Comparison of ENCODE assay signal across 11 mouse cellular contexts in the genomic region with DNA sequence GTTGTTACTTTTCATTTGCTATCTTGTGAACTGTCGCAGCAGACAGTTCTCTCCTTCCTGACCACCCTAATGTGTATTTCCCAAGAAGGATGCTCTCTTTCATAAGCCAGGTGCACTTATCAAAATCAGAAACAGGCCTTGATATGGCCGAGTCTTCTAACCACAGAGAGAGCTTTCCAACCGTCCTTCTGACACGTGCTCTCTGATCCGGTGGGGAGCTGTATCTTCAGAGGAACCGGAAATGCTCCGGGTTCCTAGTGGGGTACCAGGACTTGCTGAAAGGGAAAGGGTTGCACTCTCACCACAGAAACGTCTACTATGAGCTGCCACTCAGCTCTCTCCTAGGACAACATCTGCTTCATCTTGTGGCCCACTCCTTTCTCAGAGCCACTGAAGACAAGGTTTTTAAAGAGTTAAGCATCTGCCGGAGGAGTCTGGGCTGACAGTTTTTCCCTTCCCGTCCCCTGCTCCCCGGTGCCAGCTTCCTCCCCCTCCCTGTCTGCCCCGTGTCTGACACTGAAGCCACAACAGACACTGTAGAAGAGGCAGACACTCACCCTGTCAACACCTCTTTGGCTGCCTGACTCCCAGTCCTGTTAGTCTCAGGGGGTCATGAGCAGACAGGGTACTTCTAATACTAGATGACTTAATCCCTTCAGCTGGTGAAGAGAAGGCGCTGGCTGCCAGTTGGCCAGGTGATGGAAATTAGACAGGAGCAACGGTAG.
DNase-seq lines count a peak whose midpoint lies in the region; ATAC-seq and TF ChIP-seq lines count a peak whose summit lies in the region.
"Had no signal": no experiment of that assay in that cellular context is flagged by ENCODE, and none has a peak within 500 bp of the region (broad histone marks: within the 10 kb centered on the region; RNA-seq: fewer than 3 reads in every experiment).

No protein-coding gene starts in this region.

- H3K27me3 ChIP-seq in kidney, postnatal 0 days (ENCODE audit: insufficient read depth, low read length): no peaks in the 10 kb centered on the region
- H3K27me3 ChIP-seq in limb, embryonic 15.5 days: no peaks in the 10 kb centered on the region
- H3K27me3 ChIP-seq: neural tube, embryonic 15.5 days had no signal

- 35% methylated on average over 14 of the region's 14 CpGs for WGBS in kidney, postnatal 0 days
- WGBS in limb, embryonic 15.5 days: 32% methylated on average over 14 of the region's 14 CpGs

- no peak overlapping the region for H3K9ac ChIP-seq in kidney, postnatal 0 days (ENCODE audit: low read depth, low read length)
- no peak overlapping the region for H3K9ac ChIP-seq in limb, embryonic 15.5 days
- H3K9ac ChIP-seq: neural tube, embryonic 15.5 days had no signal

- no peaks in the 10 kb centered on the region for H3K36me3 ChIP-seq in kidney, postnatal 0 days (ENCODE audit: insufficient read depth, low read length)
- H3K36me3 ChIP-seq in limb, embryonic 15.5 days: no peaks in the 10 kb centered on the region
- H3K36me3 ChIP-seq: hindbrain, embryonic 10.5 days; neural tube, embryonic 15.5 days had no signal

- ATAC-seq in kidney, postnatal 0 days (replicated peaks; ENCODE audit: low FRiP score, low read depth): no peak
- ATAC-seq in limb, embryonic 15.5 days (ENCODE audit: insufficient number of reproducible peaks, low FRiP score, low TSS enrichment, low read depth): no peak
- ATAC-seq in frontal cortex, adult (ENCODE audit: low TSS enrichment): no peak

- no peak overlapping the region for H3K4me3 ChIP-seq in kidney, postnatal 0 days (replicated peaks; ENCODE audit: low read depth, low read length)
- H3K4me3 ChIP-seq in limb, embryonic 15.5 days: no peak overlapping the region
- H3K4me3 ChIP-seq: hindbrain, embryonic 10.5 days; neural tube, embryonic 15.5 days had no signal

- TF ChIP-seq CTCF in kidney, postnatal 0 days (IDR thresholded peaks at IDR 0.05; ENCODE audit: low read depth): no peak

- no peak overlapping the region for H3K27ac ChIP-seq in kidney, postnatal 0 days
- H3K27ac ChIP-seq in limb, embryonic 15.5 days: peak overlapping the region; percentile 38
- H3K27ac ChIP-seq: hindbrain, embryonic 10.5 days; neural tube, embryonic 15.5 days had no signal

- peak; percentile 5 for DNase-seq in kidney, postnatal 0 days (ENCODE audit: low spot score)
- no peak for DNase-seq in kidney, adult 18-20 months
- DNase-seq in c-Kit-positive CD71-negative TER-119-negative erythroid progenitor cells, embryonic 14.5 days (ENCODE audit: low read depth): peak; percentile 37
- DNase-seq in thymus, postnatal 0 days (ENCODE audit: low spot score): peak; percentile 90
- DNase-seq in c-Kit-positive CD71-positive TER-119-positive erythroid progenitor cells, embryonic 14.5 days (ENCODE audit: low spot score): no peak
- DNase-seq in urinary bladder, postnatal 25 days (ENCODE audit: low spot score): no peak
- DNase-seq: cerebellum, adult 8-10 months had no signal

- no peak overlapping the region for H3K4me2 ChIP-seq in kidney, postnatal 0 days (ENCODE audit: low read length)
- 0 out of 2 replicates have a peak overlapping the region, but pooled peaks have one; percentile 10 for H3K4me2 ChIP-seq in limb, embryonic 15.5 days
- H3K4me2 ChIP-seq: neural tube, embryonic 15.5 days had no signal

- no peaks in the 10 kb centered on the region for H3K4me1 ChIP-seq in kidney, postnatal 0 days (replicated peaks; ENCODE audit: insufficient read depth, low read length)
- H3K4me1 ChIP-seq in limb, embryonic 15.5 days: peaks cover 9% of the 10 kb centered on the region

- H3K9me3 ChIP-seq in kidney, postnatal 0 days (replicated peaks; ENCODE audit: low read length): no peaks in the 10 kb centered on the region
- no peaks in the 10 kb centered on the region for H3K9me3 ChIP-seq in limb, embryonic 15.5 days
- H3K9me3 ChIP-seq: hindbrain, embryonic 10.5 days; neural tube, embryonic 15.5 days had no signal

Comparison
In these comparisons a context has a peak if more than half of its experiments do, and no peak if none do; other contexts are left out.
1. DNase-seq: peak in kidney, postnatal 0 days (single experiment), c-Kit-positive CD71-negative TER-119-negative erythroid progenitor cells, embryonic 14.5 days (single experiment) and thymus, postnatal 0 days (single experiment); none in kidney, adult 18-20 months (single experiment), c-Kit-positive CD71-positive TER-119-positive erythroid progenitor cells, embryonic 14.5 days (single experiment) and urinary bladder, postnatal 25 days (single experiment).